Mouse (Mus musculus) lung, adult 2 months (tissue): Measurements from ENCODE around the gene Grap2. TPM values are rescaled to one million over a fixed set of nuclear protein-coding genes. Genes with fewer than 3 reads are reported as not detected.
A peak's percentile ranks its signal among the peaks of the same experiment; 100 is the strongest.

Source experiments
- DNase-seq: peaks from one replicate; pipeline ENCODE4 v3.0.0; 2022
- H3K4me1 ChIP-seq: fragments of 200-500 bp; 2 replicates; pipeline ENCODE4 v1.6.1; 2011; ENCODE audit warnings: low read length; ENCODE audit not compliant: control insufficient read depth, insufficient read depth
- H3K4me3 ChIP-seq: fragments of 200-500 bp; replicated peaks from 2 replicates; pipeline ENCODE3; 2011; ENCODE audit warnings: low read depth, mild to moderate bottlenecking, control low read depth, low read length; ENCODE audit errors: extremely low read depth
- CTCF ChIP-seq: fragments of 200-500 bp; IDR thresholded peaks from 2 replicates; pipeline ENCODE4 v1.5.1; 2011; ENCODE audit warnings: mild to moderate bottlenecking, low read length, control low read depth; ENCODE audit not compliant: insufficient read depth
- POLR2A ChIP-seq: fragments of 200-500 bp; IDR thresholded peaks from 2 replicates; pipeline ENCODE4 v1.6.1; 2011; ENCODE audit warnings: low read depth, mild to moderate bottlenecking, control low read depth, low read length, borderline replicate concordance; ENCODE audit errors: extremely low read depth
- WGBS: fragments of 180-500 bp; shearing (Covaris S2); methylation state at CpG from one replicate; pipeline ENCODE4 v1.1.7; 2018; 5-methylcytosine and 5-hydroxymethylcytosine counted together
- polyA plus RNA-seq: library from polyadenylated mRNA; depleted of rRNA; stranded (reverse); fragments of >200 nt; gene quantifications from 2 replicates; pipeline ENCODE4 v1.2.3, GENCODE M21; 2012; rRNA removed

Grap2 gene
- 5.3 and 7.3 TPM in 2 replicates for polyA plus RNA-seq

DNA sequence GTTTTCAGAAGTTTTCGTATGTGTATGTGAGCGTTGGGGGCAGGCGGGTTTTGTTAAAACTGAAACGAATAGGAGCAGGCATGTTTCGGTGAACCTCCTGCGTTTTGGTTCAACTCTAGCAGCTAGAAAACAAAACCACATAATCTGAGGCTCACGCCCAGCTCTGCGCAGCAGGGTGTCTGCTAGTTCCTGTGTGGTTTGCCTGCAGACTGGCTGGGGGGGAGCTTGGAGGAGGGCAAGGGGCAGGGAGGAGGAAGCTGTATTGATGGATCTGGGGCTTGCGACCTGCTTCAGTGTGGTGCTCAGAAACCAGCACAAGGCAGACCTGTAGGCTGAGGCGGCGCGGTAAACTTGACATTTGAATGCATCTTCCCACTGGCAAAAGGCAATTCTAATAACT, at the start of gene Grap2:
Grap2 (plus strand) TSS at position 304 of the 400 bp plus-strand sequence.
- 48% methylated on average over 12 of the region's 12 CpGs for WGBS
- DNase-seq = no peak
- Histone ChIP-seq H3K4me3 (peak within 1 kb of the TSS; percentile 39), H3K4me1 (no peaks in the 10 kb centered on the region)
- TF ChIP-seq POLR2A (0 out of 2 replicates have a peak, but pooled peaks have one; percentile 21), CTCF (no peak)

DNA sequence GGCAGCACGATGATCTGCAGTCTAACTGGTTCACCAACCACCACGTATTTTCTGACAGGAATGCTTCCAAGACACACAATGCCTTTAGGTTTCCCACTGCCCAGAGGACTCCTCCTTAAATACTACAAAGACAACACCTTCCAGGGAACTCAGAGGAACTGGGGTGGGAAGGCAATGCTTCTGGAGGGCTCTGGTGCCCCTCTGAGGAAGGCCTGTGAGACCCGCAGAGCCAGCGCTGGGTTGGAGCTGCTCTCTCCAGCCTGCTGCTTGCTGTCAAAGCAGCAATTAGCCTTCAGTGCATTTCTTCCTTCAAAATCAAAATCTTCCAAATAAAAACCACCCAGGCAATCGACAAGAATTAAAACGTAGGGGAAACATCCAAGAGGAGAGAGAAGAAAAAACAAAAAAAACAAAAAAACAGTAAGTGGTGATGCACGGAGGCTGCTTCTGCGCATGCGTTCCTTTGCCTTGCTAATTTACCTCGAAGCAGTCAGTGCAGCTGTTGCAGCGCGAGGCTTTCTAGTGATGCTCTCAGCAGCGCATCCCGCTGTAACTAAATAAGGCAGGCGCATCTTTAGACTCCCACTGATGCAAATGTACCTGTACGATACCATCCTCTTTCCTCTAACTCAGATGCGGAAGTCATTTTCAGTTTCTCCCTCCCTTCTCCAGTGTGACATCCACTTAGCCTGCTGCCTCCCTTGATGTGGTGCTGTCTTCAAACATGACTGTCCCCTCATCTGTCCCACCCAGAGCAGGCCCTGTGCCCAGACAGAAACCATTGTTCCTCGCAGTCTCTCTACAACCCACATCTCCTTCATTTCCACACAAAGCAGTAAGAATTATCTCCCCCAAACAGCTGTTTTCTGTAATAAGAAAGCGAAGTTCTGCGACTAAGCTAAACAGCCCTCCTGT, 42.2 kb upstream of the Grap2 start:
- TF ChIP-seq CTCF (no peak), POLR2A (no peak)
- 59% methylated on average over 20 of the region's 20 CpGs for WGBS
- H3K4me3 ChIP-seq = no peak overlapping the region
- no peaks in the 10 kb centered on the region for H3K4me1 ChIP-seq
- DNase-seq = no peak

- 59% methylated on average over 9 of the region's 9 CpGs for WGBS
- no peaks in the 10 kb centered on the region for H3K4me1 ChIP-seq
- DNase-seq = no peak
- TF ChIP-seq POLR2A = no peak
- no peak for TF ChIP-seq CTCF
- no peak overlapping the region for H3K4me3 ChIP-seq
Observed at GRCm38 (mm10) chr15:80531026-80531425, 41.4 kb upstream of the Grap2 start.

DNA sequence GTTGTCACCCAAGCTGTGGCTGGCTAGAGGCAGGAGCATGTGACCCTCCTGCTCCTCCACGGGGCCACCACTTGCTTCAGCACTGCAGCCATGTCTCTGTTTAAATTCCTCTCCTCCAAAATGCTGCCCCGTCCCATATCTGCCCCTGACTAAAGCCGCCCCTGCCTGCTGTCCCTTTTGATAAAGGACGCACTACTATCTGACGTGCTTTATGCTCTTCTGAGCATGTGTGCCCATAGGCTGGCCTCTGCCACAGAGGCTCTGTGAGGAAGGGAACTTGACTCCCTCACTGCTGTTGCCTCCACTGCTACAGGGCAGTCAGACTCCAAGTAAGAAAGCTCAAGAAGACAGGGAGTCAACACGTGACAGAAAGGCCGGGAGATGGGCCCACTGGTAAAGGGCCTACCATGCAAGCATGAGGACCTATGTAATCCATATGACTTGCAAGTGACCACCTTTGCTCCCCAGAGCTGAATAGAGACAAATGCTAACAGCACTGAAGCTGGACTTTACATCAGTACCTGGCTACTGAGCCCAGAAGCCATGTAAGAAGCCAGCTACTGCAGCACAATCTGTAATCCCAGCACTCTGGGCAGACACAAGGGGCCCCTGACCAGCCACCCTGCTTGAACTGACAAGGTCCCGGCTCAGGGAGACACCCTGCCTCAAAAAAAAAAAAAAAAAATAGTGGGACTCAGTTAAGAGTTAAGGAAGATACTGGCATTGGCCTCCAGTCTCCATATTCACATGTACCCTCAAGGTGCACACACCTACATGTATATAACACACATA, 39.9 kb upstream of the Grap2 start:
- TF ChIP-seq POLR2A = no peak
- TF ChIP-seq CTCF = no peak
- DNase-seq = no peak
- 83% methylated on average over 8 of the region's 8 CpGs for WGBS
- no peak overlapping the region for H3K4me3 ChIP-seq
- H3K4me1 ChIP-seq = no peaks in the 10 kb centered on the region

DNA sequence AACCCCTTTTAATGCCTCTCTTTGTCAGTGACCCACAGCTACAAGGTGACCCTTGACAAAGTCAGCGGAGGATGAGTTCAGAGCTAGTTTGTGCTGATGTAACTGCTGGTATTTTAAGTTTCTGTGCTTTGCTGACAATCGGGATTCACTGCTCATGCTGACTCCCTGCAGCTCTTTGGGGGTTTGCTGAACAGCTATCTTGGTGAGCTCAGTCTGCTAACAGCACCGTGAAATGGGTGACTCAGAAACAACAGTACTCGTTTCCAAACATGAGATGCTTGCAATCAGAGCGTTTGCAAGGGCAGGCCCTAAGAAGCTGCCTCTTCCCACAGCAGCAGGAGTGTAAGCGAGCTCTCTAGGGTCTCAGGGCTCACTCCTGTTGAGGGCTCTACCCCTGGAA, 39.1 kb upstream of the Grap2 start:
- TF ChIP-seq POLR2A (no peak), CTCF (no peak)
- DNase-seq = no peak
- Histone ChIP-seq H3K4me1 (no peaks in the 10 kb centered on the region), H3K4me3 (no peak overlapping the region)
- 72% methylated on average over 6 of the region's 6 CpGs for WGBS

DNA sequence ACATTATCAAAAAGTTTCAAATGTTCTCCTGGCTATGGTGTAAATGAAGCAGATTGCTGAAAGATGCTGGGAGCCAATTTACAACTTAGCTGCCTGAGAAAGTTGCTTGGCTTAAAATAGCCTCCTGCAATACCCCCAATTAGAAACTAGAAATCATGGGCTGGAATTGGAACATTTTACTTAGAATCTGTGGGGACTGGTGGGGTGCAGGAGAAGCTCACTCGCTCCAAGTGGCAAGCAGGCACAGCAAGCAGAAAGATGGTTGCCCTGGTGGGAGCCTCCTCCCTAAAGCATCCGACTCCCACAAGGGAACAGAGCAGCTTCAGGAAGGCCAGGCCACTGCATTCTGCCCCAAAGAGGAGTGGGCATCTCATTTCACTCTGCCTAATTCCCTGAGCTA, 36.3 kb upstream of the Grap2 start:
- TF ChIP-seq POLR2A (no peak), CTCF (no peak)
- 71% methylated on average over 2 of the region's 2 CpGs for WGBS
- Histone ChIP-seq H3K4me1 (no peaks in the 10 kb centered on the region), H3K4me3 (no peak overlapping the region)
- DNase-seq = no peak

DNA sequence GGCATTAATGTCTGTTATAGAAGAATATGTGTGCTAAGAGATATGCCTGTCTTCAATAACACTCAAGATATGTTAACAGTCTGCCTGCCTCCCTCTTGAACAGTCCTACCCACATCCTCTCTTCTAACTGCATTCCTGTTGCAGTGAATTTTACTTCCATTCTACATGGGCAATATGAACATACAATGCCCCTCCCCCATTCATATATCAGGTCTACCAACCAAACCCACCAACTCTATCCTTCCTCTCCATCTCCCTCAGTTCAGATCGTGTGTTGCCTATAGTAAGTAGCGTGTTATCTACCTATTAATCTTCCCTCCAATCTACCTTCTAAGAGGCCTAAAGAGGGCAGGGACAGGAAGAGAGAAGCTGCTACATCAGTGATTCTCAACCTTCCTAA, 34.3 kb upstream of the Grap2 start:
- Histone ChIP-seq H3K4me3 (no peak overlapping the region), H3K4me1 (no peaks in the 10 kb centered on the region)
- TF ChIP-seq CTCF (no peak), POLR2A (no peak)
- DNase-seq = no peak
- WGBS = 65% methylated on average over 2 of the region's 2 CpGs

GRCm38 (mm10) chr15:80538671-80539340, 33.6 kb upstream of the Grap2 start:
- 74% methylated on average over 7 of the region's 7 CpGs for WGBS
- no peak overlapping the region for H3K4me3 ChIP-seq
- TF ChIP-seq POLR2A = no peak
- DNase-seq = no peak
- H3K4me1 ChIP-seq = no peaks in the 10 kb centered on the region

GRCm38 (mm10) chr15:80544115-80544514, 28.3 kb upstream of the Grap2 start:
- DNase-seq = no peak
- no peaks in the 10 kb centered on the region for H3K4me1 ChIP-seq
- TF ChIP-seq CTCF (no peak), POLR2A (no peak)
- WGBS = 29% methylated on average over 3 of the region's 3 CpGs
- H3K4me3 ChIP-seq = no peak overlapping the region
